Mouse (Mus musculus) hindbrain, embryonic 13.5 days (tissue): Measurements from ENCODE around the gene Hpn. TPM values are rescaled to one million over a fixed set of nuclear protein-coding genes. Genes with fewer than 3 reads are reported as not detected.

ENCODE experiments used
- ATAC-seq: fragments of 200-750 bp; cut with Nextera tagmentation; 2 replicates; pipeline ENCODE4 v1.8.0; 2017; ENCODE audit warnings: moderate TSS enrichment; ENCODE audit not compliant: low FRiP score
- H3K27ac ChIP-seq: fragments of 300-500 bp; sonication (generic); 2 replicates; pipeline ENCODE4 v1.5.1; 2015; ENCODE audit warnings: inconsistent platforms, mild to moderate bottlenecking, moderate library complexity
- H3K27me3 ChIP-seq: fragments of 300-500 bp; sonication (generic); 2 replicates; pipeline ENCODE4 v1.6.1; 2015; ENCODE audit warnings: mild to moderate bottlenecking, inconsistent platforms
- H3K36me3 ChIP-seq: fragments of 300-500 bp; sonication (generic); 2 replicates; pipeline ENCODE4 v1.6.1; 2015; ENCODE audit warnings: mild to moderate bottlenecking, inconsistent platforms
- H3K4me1 ChIP-seq: fragments of 300-500 bp; sonication (generic); replicated peaks from 2 replicates; pipeline ENCODE4 v1.6.1; 2015; ENCODE audit warnings: inconsistent platforms
- H3K4me2 ChIP-seq: fragments of 300-500 bp; sonication (generic); 2 replicates; pipeline ENCODE4 v1.6.1; 2015; ENCODE audit warnings: inconsistent platforms, mild to moderate bottlenecking, moderate library complexity
- H3K4me3 ChIP-seq: fragments of 300-500 bp; sonication (generic); 2 replicates; pipeline ENCODE4 v1.5.1; 2015; ENCODE audit warnings: mild to moderate bottlenecking, inconsistent platforms
- H3K9ac ChIP-seq: fragments of 300-500 bp; sonication (generic); 2 replicates; pipeline ENCODE4 v1.6.1; 2015; ENCODE audit warnings: mild to moderate bottlenecking, inconsistent platforms
- H3K9me3 ChIP-seq: fragments of 300-500 bp; sonication (generic); 2 replicates; pipeline ENCODE4 v1.6.1; 2016; ENCODE audit warnings: inconsistent platforms
- WGBS: fragments of 180-500 bp; shearing (Covaris S2); methylation state at CpG from one replicate; pipeline ENCODE4 v1.1.7; 2015; 5-methylcytosine and 5-hydroxymethylcytosine counted together
- polyA plus RNA-seq: library from polyadenylated mRNA; unstranded; fragments of >200 nt; fragmentation: Nextera tagmentation; extraction: Ambion mirVana; gene quantifications from 2 replicates; pipeline ENCODE4 v1.2.1, GENCODE M21; 2015

Hpn gene
- polyA plus RNA-seq, 1 experiment from 2014 or later: 0.65 TPM

DNA sequence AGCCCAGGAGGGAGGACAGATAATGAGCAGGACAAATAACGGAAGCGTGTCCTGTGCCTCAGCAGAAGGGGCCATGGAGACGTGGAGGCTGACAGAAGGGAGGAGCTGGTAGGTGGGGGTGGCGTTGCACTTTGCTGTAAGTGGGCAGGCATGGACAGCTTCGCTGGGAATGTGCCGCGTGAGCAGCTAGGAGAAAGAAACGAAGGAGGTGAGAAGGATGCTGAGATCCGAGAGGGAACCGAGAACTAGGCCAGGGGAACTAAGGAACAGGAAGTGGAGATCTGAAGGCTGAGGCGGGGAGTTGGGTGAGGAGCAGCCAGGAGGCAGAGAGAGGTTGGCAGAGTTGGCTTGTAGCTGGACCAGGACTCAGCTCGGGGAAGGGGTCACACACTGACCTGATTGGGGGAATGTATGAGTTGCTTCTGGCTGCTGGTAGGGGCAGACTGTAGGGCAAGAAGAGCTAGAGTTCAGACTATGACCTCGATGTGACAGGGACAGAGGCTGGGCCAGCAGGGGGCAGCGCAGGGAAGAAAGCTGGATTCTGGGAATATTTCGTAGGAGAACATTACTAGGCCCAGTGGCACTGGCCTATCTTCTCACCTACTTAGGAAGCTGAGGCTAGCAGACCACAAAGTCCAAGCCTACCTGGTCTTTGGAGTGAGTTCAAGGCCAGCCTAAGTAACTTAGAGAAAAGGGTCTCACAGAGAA lies 9.9 kb downstream of the Hpn start:
- H3K4me2 ChIP-seq: no peak overlapping the region
- H3K27ac ChIP-seq: 0 out of 2 replicates have a peak overlapping the region, but pooled peaks have one; percentile 5
- H3K36me3 ChIP-seq: no peaks in the 10 kb centered on the region
- 69% methylated on average over 15 of the region's 15 CpGs for WGBS
- H3K9me3 ChIP-seq: no peaks in the 10 kb centered on the region
- H3K27me3 ChIP-seq: peaks cover 7% of the 10 kb centered on the region; the same call in 1 of the 2 replicates
- H3K9ac ChIP-seq: no peak overlapping the region
- 0 out of 2 replicates have a peak, but pooled peaks cover 5% of the 10 kb centered on the region for H3K4me1 ChIP-seq
- no peak overlapping the region for H3K4me3 ChIP-seq
- no peak for ATAC-seq

DNA sequence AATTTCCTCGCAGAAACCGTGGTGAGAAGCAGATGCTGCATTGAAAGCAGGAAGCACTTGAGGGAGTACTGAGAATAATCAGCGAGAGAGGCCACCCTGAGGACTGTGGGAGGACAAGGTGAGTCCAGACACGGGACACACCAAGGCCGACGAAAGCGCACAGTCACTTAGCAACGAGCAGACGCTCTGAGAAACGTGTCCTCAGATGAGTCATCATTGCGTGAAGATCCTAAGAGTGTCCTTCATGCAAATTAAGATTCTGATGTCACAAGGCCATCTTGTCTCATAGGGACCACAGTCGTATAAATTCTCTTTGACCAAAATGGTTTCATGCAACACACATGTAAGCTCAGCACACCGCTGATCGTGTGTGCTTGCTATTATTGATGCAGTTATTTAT lies 14.3 kb downstream of the Hpn start:
- no peaks in the 10 kb centered on the region for H3K4me1 ChIP-seq
- no peak overlapping the region for H3K9ac ChIP-seq
- 85% methylated on average over 14 of the region's 14 CpGs for WGBS
- H3K4me3 ChIP-seq: no peak overlapping the region
- no peak for ATAC-seq
- H3K36me3 ChIP-seq: no peaks in the 10 kb centered on the region
- no peaks in the 10 kb centered on the region for H3K9me3 ChIP-seq
- peaks cover 7% of the 10 kb centered on the region; the same call in 1 of the 2 replicates for H3K27me3 ChIP-seq
- no peak overlapping the region for H3K4me2 ChIP-seq
- no peak overlapping the region for H3K27ac ChIP-seq

DNA sequence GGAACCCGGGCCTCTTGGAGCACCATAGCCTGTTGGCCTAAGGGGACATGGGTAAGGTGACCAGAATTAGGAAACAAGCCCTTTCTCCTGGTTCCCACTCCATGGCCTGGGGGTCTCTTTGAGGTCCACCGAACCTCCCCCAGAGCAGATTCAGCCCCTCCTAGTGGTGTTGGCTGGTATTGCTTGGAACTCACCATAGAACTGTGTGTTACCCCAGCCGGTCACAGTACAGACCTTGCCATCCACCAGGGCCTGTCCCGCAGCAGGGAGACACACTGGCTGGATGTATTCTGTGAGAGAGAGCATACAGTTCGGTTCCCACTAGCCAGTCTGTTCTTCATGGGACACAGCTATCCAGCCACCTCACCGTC lies 15.5 kb downstream of the Hpn start:
- 85% methylated on average over 6 of the region's 6 CpGs for WGBS
- Histone ChIP-seq H3K4me2 (no peak overlapping the region), H3K36me3 (no peaks in the 10 kb centered on the region), H3K9ac (no peak overlapping the region), H3K9me3 (no peaks in the 10 kb centered on the region), H3K4me3 (no peak overlapping the region), H3K4me1 (no peaks in the 10 kb centered on the region), H3K27me3 (peaks cover 7% of the 10 kb centered on the region; the same call in 1 of the 2 replicates), H3K27ac (no peak overlapping the region)
- no peak for ATAC-seq

DNA sequence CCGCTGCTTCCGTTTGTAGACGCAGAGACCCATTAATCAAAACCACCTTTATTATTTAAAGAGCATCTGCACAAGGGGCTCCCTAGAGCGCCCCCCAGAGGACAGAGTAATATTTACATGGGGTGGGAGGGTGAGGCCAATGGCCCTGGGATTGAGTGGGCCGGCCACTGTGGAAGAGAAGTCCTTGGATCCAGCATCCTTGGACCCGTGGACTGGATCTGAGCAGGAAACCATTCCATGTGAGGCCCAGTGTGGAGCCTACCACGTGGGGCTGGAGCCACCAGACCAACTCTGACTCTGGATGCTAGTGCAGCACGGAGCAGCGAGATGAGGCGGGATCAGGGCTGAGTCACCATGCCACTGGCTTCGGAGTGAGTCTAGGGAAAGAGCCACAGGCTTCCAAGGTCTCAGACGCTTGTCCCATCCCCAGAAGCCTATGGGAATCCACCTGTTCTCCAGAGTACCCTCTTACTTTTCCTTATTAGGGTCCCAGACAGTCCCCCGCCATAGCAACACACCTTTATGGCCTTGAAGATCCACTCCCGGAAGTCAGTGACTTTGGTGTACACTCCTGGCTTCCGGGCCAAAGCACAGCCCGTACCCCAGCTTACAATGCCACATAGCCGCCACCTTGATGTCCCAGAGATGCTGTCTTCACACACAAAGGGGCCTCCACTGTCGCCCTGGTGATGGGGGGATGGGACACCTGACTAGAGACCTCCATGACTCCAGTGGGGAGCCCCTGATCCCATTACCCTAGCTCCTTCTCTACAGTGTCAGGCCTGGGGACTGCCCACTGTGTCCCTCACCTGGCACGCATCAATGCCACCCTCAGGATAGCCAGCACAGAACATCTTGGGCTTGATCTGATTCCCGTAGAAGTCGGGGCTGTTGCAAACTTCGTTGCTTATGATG lies 16.1 kb downstream of the Hpn start:
- no peak for ATAC-seq
- no peak overlapping the region for H3K27ac ChIP-seq
- H3K4me2 ChIP-seq: no peak overlapping the region
- H3K4me3 ChIP-seq: no peak overlapping the region
- WGBS: 76% methylated on average over 22 of the region's 22 CpGs
- H3K9ac ChIP-seq: no peak overlapping the region
- H3K9me3 ChIP-seq: no peaks in the 10 kb centered on the region
- H3K4me1 ChIP-seq: no peaks in the 10 kb centered on the region
- peaks cover 7% of the 10 kb centered on the region; the same call in 1 of the 2 replicates for H3K27me3 ChIP-seq
- no peaks in the 10 kb centered on the region for H3K36me3 ChIP-seq

DNA sequence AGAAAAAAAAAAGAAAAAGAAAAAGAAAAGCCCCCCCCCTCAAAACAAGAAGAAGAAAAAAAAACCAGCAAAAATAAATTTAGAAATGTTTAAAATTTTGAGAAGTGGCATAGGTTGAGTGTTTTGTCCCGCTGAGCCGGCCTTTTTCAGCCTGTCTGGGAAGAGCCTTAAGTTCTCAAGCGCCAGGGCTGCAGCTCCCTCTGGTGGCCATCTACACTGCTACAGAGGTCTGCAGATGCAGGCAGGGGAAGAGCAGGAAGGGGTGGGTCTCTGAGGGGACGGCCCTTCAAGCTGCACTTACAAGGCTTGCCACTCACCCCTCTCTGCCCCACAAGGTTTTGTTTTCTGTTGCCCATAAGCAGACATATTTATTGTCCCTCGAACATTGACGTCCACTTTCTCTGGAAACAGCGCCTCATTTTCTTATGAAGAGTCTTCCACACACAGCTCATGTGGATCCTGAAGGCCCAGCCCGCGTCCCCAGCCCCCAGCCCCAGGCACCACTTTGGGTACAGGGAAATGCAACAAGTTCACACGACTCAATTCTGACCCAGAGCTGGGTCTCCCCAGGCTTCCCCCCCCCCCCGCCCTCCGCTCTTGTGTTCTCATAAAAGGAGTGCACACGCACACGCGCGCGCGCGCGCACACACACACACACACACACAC lies 17.4 kb downstream of the Hpn start:
- Histone ChIP-seq H3K4me1 (no peaks in the 10 kb centered on the region), H3K9ac (no peak overlapping the region), H3K4me2 (peak overlapping the region; percentile 46), H3K4me3 (peak overlapping the region; percentile 19), H3K36me3 (no peaks in the 10 kb centered on the region), H3K27ac (no peak overlapping the region), H3K9me3 (no peaks in the 10 kb centered on the region), H3K27me3 (peaks cover 3% of the 10 kb centered on the region; the same call in 1 of the 2 replicates)
- ATAC-seq: peak; percentile 93
- WGBS: 40% methylated on average over 18 of the region's 20 CpGs

DNA sequence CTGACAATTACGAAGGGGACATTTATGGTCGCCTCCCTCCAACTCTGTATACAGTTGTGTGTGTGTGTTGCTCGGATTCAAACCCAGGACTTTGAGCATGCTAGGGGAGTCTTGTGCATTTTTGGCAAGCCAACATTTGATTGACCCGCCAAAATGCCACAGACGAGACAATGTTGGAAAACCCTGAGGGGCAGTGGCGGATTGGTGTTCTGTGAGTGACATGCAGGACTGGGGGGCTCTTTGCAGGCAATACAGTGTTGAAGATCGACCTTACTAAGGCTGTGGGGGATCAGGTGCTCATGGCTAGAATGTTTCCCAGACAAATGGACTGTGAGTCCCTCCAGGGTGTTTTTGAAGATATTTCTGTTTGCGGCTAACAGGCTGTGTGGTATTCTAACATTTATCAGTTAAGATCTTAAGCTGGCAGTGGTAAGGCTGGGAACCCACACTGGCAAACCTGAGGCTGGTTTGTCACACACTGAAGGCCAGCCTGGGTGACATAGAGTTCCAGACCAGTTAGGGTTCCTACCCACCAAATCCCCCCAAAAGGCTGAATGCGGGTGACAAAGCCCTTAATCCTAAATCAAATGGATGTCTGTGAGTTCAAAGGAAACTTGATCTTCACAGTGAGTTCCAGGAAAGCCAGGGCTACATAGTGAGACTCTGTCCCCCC lies 18.1 kb downstream of the Hpn start:
- ATAC-seq: no peak
- Histone ChIP-seq H3K36me3 (no peaks in the 10 kb centered on the region), H3K9ac (no peak overlapping the region), H3K27ac (no peak overlapping the region), H3K27me3 (no peaks in the 10 kb centered on the region), H3K4me3 (no peak overlapping the region), H3K4me1 (no peaks in the 10 kb centered on the region), H3K9me3 (no peaks in the 10 kb centered on the region), H3K4me2 (no peak overlapping the region)
- 68% methylated on average over 9 of the region's 9 CpGs for WGBS

DNA sequence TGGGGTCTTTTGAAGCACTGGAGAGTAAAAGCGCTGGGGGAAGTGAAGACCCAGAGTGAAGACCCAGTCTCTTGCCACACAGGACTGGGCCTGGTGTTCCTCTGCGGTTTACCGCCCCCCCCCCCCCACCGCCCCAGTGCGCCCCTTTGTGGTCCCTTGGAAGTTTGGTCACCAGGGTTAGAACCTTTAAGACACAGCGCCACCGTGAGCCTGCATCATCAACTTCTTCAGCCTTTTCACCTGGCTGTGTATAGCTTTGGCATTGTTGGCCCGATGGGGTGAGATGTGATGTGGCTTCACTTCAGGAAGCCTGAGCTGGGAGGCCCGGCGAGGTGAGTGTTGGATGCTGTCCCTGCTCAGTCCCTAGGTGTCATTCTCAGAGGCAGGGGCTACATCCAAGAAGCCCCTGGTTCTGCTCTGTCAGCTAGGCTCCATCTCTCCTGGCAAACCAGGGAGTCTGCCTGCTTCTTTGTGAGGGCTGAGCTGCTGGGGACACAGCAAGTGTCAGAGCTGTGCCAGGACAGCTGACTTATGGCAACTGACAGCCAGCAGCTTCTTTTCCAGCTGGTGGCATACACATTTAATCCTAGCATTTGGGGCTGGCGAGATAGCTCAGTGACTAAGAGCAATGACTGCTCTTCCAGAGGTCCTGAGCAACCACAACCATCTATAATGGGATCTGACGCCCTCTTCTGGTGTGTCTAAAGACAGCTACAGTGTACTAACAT lies 20.2 kb downstream of the Hpn start:
- 27% methylated on average over 12 of the region's 12 CpGs for WGBS
- no peak for ATAC-seq
- Histone ChIP-seq H3K27ac (no peak overlapping the region), H3K27me3 (no peaks in the 10 kb centered on the region), H3K4me2 (no peak overlapping the region), H3K4me1 (no peaks in the 10 kb centered on the region), H3K9ac (no peak overlapping the region), H3K4me3 (no peak overlapping the region), H3K9me3 (no peaks in the 10 kb centered on the region), H3K36me3 (no peaks in the 10 kb centered on the region)

DNA sequence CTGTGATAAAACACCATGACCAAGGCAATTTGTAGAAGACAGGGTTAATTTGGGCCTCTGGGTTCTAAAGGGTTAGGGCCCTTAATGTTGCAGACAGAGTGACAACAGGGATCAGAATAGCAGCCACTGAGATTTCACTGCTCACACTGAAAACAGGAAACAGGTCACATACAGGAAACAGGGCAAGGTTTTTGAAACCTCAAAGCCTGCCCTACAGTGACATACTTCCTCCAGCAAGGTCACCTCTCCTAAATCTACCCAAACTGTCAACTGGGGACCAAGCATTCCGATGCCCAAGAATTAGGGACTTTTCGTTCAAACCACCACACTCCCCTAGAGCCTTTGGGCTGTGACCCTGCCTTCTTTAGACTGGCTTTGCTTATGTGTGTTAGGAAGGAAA lies 25.4 kb downstream of the Hpn start:
- Histone ChIP-seq H3K27me3 (no peaks in the 10 kb centered on the region), H3K9ac (no peak overlapping the region), H3K36me3 (no peaks in the 10 kb centered on the region), H3K4me2 (no peak overlapping the region), H3K4me3 (no peak overlapping the region), H3K9me3 (no peaks in the 10 kb centered on the region), H3K4me1 (0 out of 2 replicates have a peak, but pooled peaks cover 5% of the 10 kb centered on the region), H3K27ac (no peak overlapping the region)
- ATAC-seq: no peak
- 92% methylated on average over 2 of the region's 2 CpGs for WGBS

DNA sequence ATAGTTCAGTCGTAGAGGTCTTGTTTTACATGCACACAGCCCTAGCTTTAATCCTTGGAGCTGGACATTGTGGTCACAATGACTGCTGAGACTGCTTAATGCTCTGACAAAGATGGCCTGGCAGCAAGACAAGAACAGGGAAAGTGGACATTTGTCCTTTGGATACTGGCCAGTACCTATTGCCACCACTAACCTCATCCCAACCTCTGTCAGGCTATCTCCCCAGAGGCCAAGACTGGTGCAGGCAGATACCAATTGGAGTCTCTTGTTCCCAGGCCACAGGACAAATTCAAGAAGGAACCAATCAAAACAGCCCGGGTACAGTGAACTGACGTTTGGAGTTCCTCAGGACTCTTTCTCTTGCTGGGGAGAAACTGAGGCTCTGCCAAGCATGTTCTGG lies 26.9 kb downstream of the Hpn start:
- Histone ChIP-seq H3K4me3 (no peak overlapping the region), H3K9me3 (no peaks in the 10 kb centered on the region), H3K9ac (no peak overlapping the region), H3K36me3 (no peaks in the 10 kb centered on the region), H3K27me3 (no peaks in the 10 kb centered on the region), H3K27ac (no peak overlapping the region), H3K4me1 (peaks cover 17% of the 10 kb centered on the region; the same call in 1 of the 2 replicates), H3K4me2 (no peak overlapping the region)
- no peak for ATAC-seq
- WGBS: 74% methylated on average over 3 of the region's 3 CpGs

DNA sequence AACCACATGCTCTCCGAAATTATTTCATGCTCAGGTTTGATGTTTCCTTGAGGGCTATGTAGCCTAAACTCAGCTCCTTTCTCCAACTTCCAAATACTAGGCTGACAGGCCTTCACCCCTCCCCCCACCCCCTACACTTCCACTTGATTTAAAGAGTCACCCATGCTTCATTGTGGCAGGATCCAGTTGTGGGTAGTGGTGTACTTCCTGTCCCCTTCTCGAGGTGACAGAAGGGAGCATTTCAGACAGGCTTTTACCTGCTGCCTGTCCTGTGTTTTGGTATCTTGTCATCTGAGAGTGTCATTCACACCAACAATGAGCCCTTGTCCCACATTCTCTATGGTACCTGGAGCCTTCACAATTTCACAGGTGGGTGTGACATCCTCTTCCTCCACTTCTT lies 27.8 kb downstream of the Hpn start:
- Histone ChIP-seq H3K9ac (no peak overlapping the region), H3K36me3 (no peaks in the 10 kb centered on the region), H3K27ac (no peak overlapping the region), H3K4me2 (no peak overlapping the region), H3K9me3 (no peaks in the 10 kb centered on the region), H3K4me1 (peaks cover 22% of the 10 kb centered on the region), H3K27me3 (no peaks in the 10 kb centered on the region), H3K4me3 (no peak overlapping the region)
- 71% methylated on average over 2 of the region's 2 CpGs for WGBS
- no peak for ATAC-seq

DNA sequence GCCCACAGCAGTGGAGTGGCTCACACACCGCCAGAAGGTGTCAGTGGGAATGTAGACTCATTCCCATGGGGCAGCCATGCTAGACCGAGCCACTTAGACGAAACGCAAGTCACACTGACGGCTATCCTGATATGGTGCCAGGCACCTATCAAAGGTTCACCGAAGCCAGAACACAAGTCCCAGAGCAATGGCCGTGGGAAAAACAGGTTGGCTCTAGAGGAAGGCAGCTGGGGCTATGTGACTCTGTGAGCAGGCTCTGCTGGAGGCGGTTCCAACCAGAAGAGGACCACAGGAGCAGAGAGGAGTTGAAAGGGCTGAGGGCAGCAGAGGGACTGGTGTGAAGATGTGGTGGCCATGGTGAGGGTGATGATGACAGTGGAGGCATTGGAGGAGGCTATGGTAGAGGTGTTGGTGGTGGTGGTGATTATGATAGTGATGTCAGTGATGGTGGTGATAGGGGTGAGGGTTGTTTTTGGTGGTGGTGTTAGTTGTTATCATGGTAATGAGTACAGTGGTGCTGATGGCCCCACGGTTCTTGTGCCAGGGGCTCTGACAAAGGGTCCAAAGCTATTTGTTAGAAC lies 28.8 kb downstream of the Hpn start:
- WGBS: 92% methylated on average over 9 of the region's 9 CpGs
- Histone ChIP-seq H3K4me3 (no peak overlapping the region), H3K36me3 (no peaks in the 10 kb centered on the region), H3K9me3 (no peaks in the 10 kb centered on the region), H3K27me3 (no peaks in the 10 kb centered on the region), H3K27ac (no peak overlapping the region), H3K4me2 (no peak overlapping the region), H3K9ac (no peak overlapping the region), H3K4me1 (peaks cover 22% of the 10 kb centered on the region)
- no peak for ATAC-seq
